Mouse (Mus musculus): Measurements from ENCODE around the gene Olfr801.

The Olfr801 gene

DNA sequence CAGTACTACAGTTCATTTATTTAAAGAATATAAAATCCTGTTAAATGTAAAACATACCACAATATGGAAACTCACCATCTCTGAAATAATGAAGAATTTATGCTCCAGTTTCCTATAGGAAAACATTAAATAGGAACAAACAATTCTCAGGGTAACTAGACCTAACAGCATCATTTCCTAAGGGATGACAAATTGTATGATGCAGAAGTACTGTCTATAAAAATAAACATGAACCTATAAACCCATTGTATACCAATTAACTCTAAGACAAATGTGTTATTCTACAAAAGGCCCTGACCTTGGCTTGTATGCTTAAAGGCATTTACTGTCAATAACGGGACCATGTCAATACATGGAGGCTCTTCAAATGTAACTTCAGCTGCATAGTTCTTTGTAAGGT, at the start of gene Olfr801:
Olfr801 (minus strand) TSS at position 101 of the 400 bp plus-strand sequence.
- no peak for DNase-seq

GRCm38 (mm10) chr10:129702910-129703309, 29.2 kb upstream of the Olfr801 start, which contains the start of gene Olfr804:
Gene Olfr804 (plus strand): TSS chr10:129703210.
- DNase-seq: no peak

DNA sequence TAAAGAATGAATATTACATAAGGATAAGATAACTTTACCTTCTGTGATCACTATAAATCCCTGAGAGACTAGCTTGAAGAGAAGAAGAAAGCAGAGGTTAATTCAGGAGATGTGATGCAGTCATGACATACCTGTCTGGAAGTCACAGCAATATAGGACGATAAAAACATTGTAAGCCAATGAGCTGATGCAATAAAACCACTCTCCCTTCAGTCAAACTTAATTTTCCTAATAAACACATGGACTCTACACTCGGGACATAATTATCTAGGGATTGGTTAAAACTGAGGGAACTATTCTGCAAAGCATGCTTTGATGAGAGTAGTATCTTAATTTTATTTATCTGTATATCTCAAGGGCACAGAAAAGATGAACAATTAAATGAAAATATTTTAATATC, 20.5 kb upstream of the Olfr801 start, which contains the start of gene Olfr803:
Olfr803 (minus strand) TSS at position 101 of the 400 bp plus-strand sequence.
- no peak for DNase-seq

DNA sequence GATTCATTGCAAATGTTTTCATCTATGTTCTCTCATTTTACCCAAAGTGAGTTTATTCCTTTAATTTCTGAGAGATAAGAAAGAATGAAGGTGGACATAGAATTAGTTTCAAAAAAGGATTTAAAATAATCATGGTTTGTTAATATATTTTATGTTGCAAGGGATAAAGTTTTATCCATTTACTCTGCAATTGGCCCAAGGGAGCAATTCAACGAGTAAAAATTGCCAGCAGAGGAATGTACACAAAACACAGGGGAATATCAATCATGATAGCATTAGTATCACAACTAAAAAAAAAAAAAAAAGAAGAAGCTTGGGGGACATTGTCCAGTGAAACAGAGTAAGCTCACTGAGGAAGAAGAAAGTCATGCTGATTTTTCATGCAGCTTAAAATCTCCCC, 14.4 kb upstream of the Olfr801 start, which contains the start of gene Olfr802:
Olfr802 (minus strand) TSS at position 101 of the 400 bp plus-strand sequence.
- DNase-seq: no peak

- no peak for DNase-seq
Measured at GRCm38 (mm10) chr10:129657394-129657793, 16.3 kb downstream of the Olfr801 start, which contains the start of gene Olfr800. Gene Olfr800 (plus strand): TSS chr10:129657694.

DNA sequence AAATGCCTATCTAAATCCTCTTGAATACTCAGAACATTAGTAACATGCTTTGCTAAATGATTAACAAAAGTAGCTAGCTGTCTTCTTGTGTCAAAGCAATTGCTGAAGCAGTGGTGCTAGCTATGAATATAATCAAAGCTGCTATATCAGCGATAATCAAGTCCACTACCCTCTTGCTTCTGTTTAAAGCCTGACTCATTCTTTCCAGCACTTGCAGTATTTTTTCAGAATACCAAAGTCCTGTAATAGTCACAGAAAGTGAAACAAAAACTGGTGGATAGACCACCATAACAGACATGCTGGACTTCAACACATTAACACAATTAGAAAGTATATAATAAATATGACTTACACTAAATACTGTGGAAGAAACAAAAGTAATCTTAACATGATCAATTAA, 21.9 kb downstream of the Olfr801 start:
- DNase-seq: no peak

DNA sequence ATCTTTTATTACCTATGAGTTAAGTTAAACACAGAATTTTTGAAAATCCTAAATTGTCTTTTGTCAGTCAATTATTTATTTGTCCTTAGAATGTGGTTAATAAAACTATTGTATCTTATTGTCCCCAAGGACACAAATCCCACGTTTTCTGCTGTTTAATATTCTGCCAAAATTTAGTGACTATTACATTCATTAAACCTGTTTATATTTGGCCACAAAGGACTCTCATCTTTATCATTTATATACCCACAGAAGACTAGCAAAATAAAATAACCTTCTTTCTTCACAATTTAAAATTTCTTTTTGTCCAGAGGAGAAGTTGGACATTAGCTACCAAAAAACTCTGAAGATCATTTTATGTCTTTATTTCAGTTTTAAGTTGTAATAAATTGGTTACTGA, 36.5 kb downstream of the Olfr801 start, which contains the start of gene Olfr799:
Olfr799 (plus strand) TSS at position 301 of the 400 bp plus-strand sequence.
- DNase-seq: no peak

- no peak for DNase-seq
Measured at GRCm38 (mm10) chr10:129627834-129628233, 45.8 kb downstream of the Olfr801 start, which contains the start of gene Olfr798. Gene Olfr798 (minus strand): TSS chr10:129627934.

DNA sequence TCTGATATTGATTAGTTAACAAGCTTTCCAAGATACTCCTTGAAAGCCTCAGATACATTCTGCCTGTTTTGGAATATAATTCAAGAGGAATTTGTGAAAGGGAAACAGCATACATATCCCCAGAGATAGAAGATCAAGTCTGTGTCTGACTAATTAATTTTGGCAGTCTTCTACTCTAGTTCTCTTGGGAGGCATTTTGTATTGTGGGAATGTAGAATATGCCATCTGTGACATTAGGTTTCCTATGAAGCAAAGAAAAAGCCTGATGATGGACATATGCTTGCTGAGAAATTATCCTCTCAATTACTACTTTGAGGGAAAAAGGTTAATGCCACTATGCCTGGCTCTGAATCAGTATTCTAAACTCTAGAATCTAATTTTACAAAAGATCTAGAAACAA, 50.4 kb downstream of the Olfr801 start:
- no peak for DNase-seq

GRCm38 (mm10) chr10:129621724-129622123, 51.9 kb downstream of the Olfr801 start:
- no peak for DNase-seq
